Mouse (Mus musculus) A20 (cell line): Measurements from ENCODE around the gene Lhpp.
A peak's percentile ranks its signal among the peaks of the same experiment; 100 is the strongest.

ENCODE experiments used
- DNase-seq: peaks from one replicate; pipeline ENCODE4 v3.0.0-alpha.2; 2011; ENCODE audit warnings: low read depth, low spot score

Lhpp gene

GRCm38 (mm10) chr7:132711579-132711978 lies 101.1 kb downstream of the Lhpp start:
- DNase-seq: no peak

GRCm38 (mm10) chr7:132712044-132712708 lies 101.7 kb downstream of the Lhpp start:
- no peak for DNase-seq

- no peak for DNase-seq
Observed at GRCm38 (mm10) chr7:132712956-132713355, 102.5 kb downstream of the Lhpp start.

- DNase-seq: no peak
Observed at GRCm38 (mm10) chr7:132713483-132714126, 103.2 kb downstream of the Lhpp start.

- DNase-seq: no peak
Observed at GRCm38 (mm10) chr7:132714236-132714923, 103.9 kb downstream of the Lhpp start.

GRCm38 (mm10) chr7:132715259-132715658 lies 104.8 kb downstream of the Lhpp start:
- no peak for DNase-seq

GRCm38 (mm10) chr7:132719570-132719969 lies 109.1 kb downstream of the Lhpp start:
- no peak for DNase-seq

GRCm38 (mm10) chr7:132720562-132720961 lies 110.1 kb downstream of the Lhpp start:
- peak; percentile 90 for DNase-seq

GRCm38 (mm10) chr7:132722401-132723370 lies 112.2 kb downstream of the Lhpp start:
- DNase-seq: no peak

GRCm38 (mm10) chr7:132723906-132724305 lies 113.5 kb downstream of the Lhpp start:
- DNase-seq: no peak

GRCm38 (mm10) chr7:132724501-132725062 lies 114.1 kb downstream of the Lhpp start:
- peak; percentile 65 for DNase-seq

GRCm38 (mm10) chr7:132726106-132726861 lies 115.8 kb downstream of the Lhpp start:
- no peak for DNase-seq

- peak; percentile 68 for DNase-seq
Observed at GRCm38 (mm10) chr7:132729093-132729831, 118.8 kb downstream of the Lhpp start.

- DNase-seq: no peak
Observed at GRCm38 (mm10) chr7:132730510-132730909, 120.1 kb downstream of the Lhpp start.

- DNase-seq: no peak
Observed at GRCm38 (mm10) chr7:132731558-132731957, 121.1 kb downstream of the Lhpp start.

GRCm38 (mm10) chr7:132732136-132732789 lies 121.8 kb downstream of the Lhpp start:
- DNase-seq: no peak

- no peak for DNase-seq
Observed at GRCm38 (mm10) chr7:132733521-132733920, 123.1 kb downstream of the Lhpp start.

- no peak for DNase-seq
Observed at GRCm38 (mm10) chr7:132734222-132734621, 123.8 kb downstream of the Lhpp start.

GRCm38 (mm10) chr7:132735145-132735544 lies 124.7 kb downstream of the Lhpp start:
- peak; percentile 84 for DNase-seq
